Mouse (Mus musculus) limb, embryonic 12.5 days (tissue): ENCODE measurements around the gene Tollip. TPM values are rescaled to one million over a fixed set of nuclear protein-coding genes. Genes with fewer than 3 reads are reported as not detected.

Experiments
- ATAC-seq: fragments of 200-750 bp; cut with Nextera tagmentation; 2 replicates; pipeline ENCODE4 v1.8.0; 2017; ENCODE audit warnings: low read depth, moderate TSS enrichment; ENCODE audit not compliant: insufficient number of reproducible peaks, insufficient read depth, low FRiP score, low TSS enrichment
- H3K27ac ChIP-seq: fragments of 300-500 bp; sonication (generic); 2 replicates; pipeline ENCODE4 v1.5.1; 2016; ENCODE audit warnings: mild to moderate bottlenecking, moderate library complexity
- H3K27me3 ChIP-seq: fragments of 300-500 bp; sonication (generic); 2 replicates; pipeline ENCODE4 v1.6.1; 2016; ENCODE audit warnings: mild to moderate bottlenecking, moderate library complexity
- H3K36me3 ChIP-seq: fragments of 300-500 bp; sonication (generic); 2 replicates; pipeline ENCODE4 v1.6.1; 2016; ENCODE audit warnings: mild to moderate bottlenecking, moderate library complexity
- H3K4me1 ChIP-seq: fragments of 300-500 bp; sonication (generic); replicated peaks from 2 replicates; pipeline ENCODE4 v1.6.1; 2016
- H3K4me2 ChIP-seq: fragments of 300-500 bp; sonication (generic); 2 replicates; pipeline ENCODE4 v1.6.1; 2016; ENCODE audit warnings: mild to moderate bottlenecking, moderate library complexity
- H3K4me3 ChIP-seq: fragments of 300-500 bp; sonication (generic); replicated peaks from 2 replicates; pipeline ENCODE4 v1.5.1; 2016; ENCODE audit warnings: mild to moderate bottlenecking
- H3K9ac ChIP-seq: fragments of 300-500 bp; sonication (generic); replicated peaks from 2 replicates; pipeline ENCODE4 v1.6.1; 2016; ENCODE audit warnings: mild to moderate bottlenecking, moderate library complexity
- H3K9me3 ChIP-seq: fragments of 300-500 bp; sonication (generic); 2 replicates; pipeline ENCODE4 v1.6.1; 2016; ENCODE audit warnings: mild to moderate bottlenecking, moderate library complexity
- WGBS: fragments of 180-500 bp; shearing (Covaris S2); methylation state at CpG from one replicate; pipeline ENCODE4 v1.1.7; 2016; 5-methylcytosine and 5-hydroxymethylcytosine counted together
- polyA plus RNA-seq: library from polyadenylated mRNA; unstranded; fragments of >200 nt; fragmentation: Nextera tagmentation; extraction: Ambion mirVana; gene quantifications from 2 replicates; pipeline ENCODE4 v1.2.1, GENCODE M21; 2016

Gene Tollip
- polyA plus RNA-seq, 1 experiment from 2014 or later = 38.5 TPM

- no peaks in the 10 kb centered on the region for H3K36me3 ChIP-seq
- H3K4me2 ChIP-seq = no peak overlapping the region
- no peak for ATAC-seq
- no peaks in the 10 kb centered on the region for H3K9me3 ChIP-seq
- no peak overlapping the region for H3K27ac ChIP-seq
- 88% methylated on average over 4 of the region's 4 CpGs for WGBS
- H3K4me1 ChIP-seq = no peaks in the 10 kb centered on the region
- no peaks in the 10 kb centered on the region for H3K27me3 ChIP-seq
- no peak overlapping the region for H3K4me3 ChIP-seq
- no peak overlapping the region for H3K9ac ChIP-seq
Measured at GRCm38 (mm10) chr7:141861046-141861445, 57.3 kb downstream of the Tollip start.

- Histone ChIP-seq H3K4me3 (no peak overlapping the region), H3K4me2 (no peak overlapping the region), H3K36me3 (no peaks in the 10 kb centered on the region), H3K27me3 (no peaks in the 10 kb centered on the region), H3K9me3 (no peaks in the 10 kb centered on the region), H3K4me1 (no peaks in the 10 kb centered on the region), H3K9ac (no peak overlapping the region), H3K27ac (no peak overlapping the region)
- ATAC-seq = no peak
- 85% methylated on average over 10 of the region's 10 CpGs for WGBS
Measured at GRCm38 (mm10) chr7:141840354-141840753, 78.0 kb downstream of the Tollip start.

- no peaks in the 10 kb centered on the region for H3K36me3 ChIP-seq
- no peak within 1 kb of the TSS for H3K9ac ChIP-seq
- no peaks in the 10 kb centered on the region for H3K9me3 ChIP-seq
- no peak within 1 kb of the TSS for H3K27ac ChIP-seq
- no peak within 1 kb of the TSS for H3K4me2 ChIP-seq
- ATAC-seq = no peak
- H3K27me3 ChIP-seq = no peaks in the 10 kb centered on the region
- no peak within 1 kb of the TSS for H3K4me3 ChIP-seq
- WGBS = 67% methylated on average over 5 of the region's 5 CpGs
- no peaks in the 10 kb centered on the region for H3K4me1 ChIP-seq
Measured at GRCm38 (mm10) chr7:141838779-141839178, 79.5 kb downstream of the Tollip start, which contains the start of gene Muc5b. TSS of gene Muc5b (plus strand) at chr7:141839070.

GRCm38 (mm10) chr7:141836423-141836822, 81.9 kb downstream of the Tollip start:
- Histone ChIP-seq H3K4me2 (no peak overlapping the region), H3K4me3 (no peak overlapping the region), H3K9me3 (no peaks in the 10 kb centered on the region), H3K4me1 (no peaks in the 10 kb centered on the region), H3K27ac (no peak overlapping the region), H3K9ac (no peak overlapping the region), H3K27me3 (no peaks in the 10 kb centered on the region), H3K36me3 (no peaks in the 10 kb centered on the region)
- ATAC-seq = no peak
- WGBS = 78% methylated on average over 8 of the region's 8 CpGs

- Histone ChIP-seq H3K36me3 (no peaks in the 10 kb centered on the region), H3K9me3 (no peaks in the 10 kb centered on the region), H3K4me1 (no peaks in the 10 kb centered on the region), H3K27ac (no peak overlapping the region), H3K27me3 (no peaks in the 10 kb centered on the region), H3K4me2 (no peak overlapping the region), H3K4me3 (no peak overlapping the region), H3K9ac (no peak overlapping the region)
- ATAC-seq = no peak
- WGBS = 83% methylated on average over 7 of the region's 7 CpGs
Measured at GRCm38 (mm10) chr7:141835941-141836340, 82.4 kb downstream of the Tollip start.

Other genes starting within 250 kb of the Tollip start
- 0.60 and 0.61 TPM in 2 replicates for gene Muc2, start 228.2 kb downstream of the Tollip start, polyA plus RNA-seq
- not detected in 2 replicates for gene Muc5ac, start 129.5 kb downstream of the Tollip start, polyA plus RNA-seq
- gene Muc5b, start 79.4 kb downstream of the Tollip start, polyA plus RNA-seq = 0.01 TPM in 1 of 2 replicates, not detected in the other
- gene Brsk2, start 31.2 kb upstream of the Tollip start, polyA plus RNA-seq = 0.31 and 0.84 TPM in 2 replicates
- gene Mob2, start 142.6 kb upstream of the Tollip start, polyA plus RNA-seq = 62.2 and 64.1 TPM in 2 replicates
- 0.88 and 1.0 TPM in 2 replicates for gene Dusp8, start 177.3 kb upstream of the Tollip start, polyA plus RNA-seq
- gene Gm45618, start 202.2 kb upstream of the Tollip start, polyA plus RNA-seq = not detected in 2 replicates
- not detected in 2 replicates for gene Gm39115, start 217.5 kb upstream of the Tollip start, polyA plus RNA-seq
- gene Gm45337, start 226.1 kb upstream of the Tollip start, polyA plus RNA-seq = not detected in 2 replicates
- not detected in 2 replicates for gene Gm29735, start 238.6 kb upstream of the Tollip start, polyA plus RNA-seq
- not detected in 2 replicates for gene Gm4553, start 247.2 kb upstream of the Tollip start, polyA plus RNA-seq